Mouse (Mus musculus) MEL-GATA-1-ER (cell line): ENCODE results near the gene Sh3pxd2a.
"Not testable (repeated sequence)": the region's sequence is repeated elsewhere in the genome, so short reads cannot be mapped to it uniquely, and the experiment has no call there.

Experiments used
- DNase-seq: peaks from one replicate; pipeline ENCODE4 v3.0.0-alpha.2; 2012; ENCODE audit warnings: low read depth; ENCODE audit errors: extremely low read depth

Sh3pxd2a gene

DNA sequence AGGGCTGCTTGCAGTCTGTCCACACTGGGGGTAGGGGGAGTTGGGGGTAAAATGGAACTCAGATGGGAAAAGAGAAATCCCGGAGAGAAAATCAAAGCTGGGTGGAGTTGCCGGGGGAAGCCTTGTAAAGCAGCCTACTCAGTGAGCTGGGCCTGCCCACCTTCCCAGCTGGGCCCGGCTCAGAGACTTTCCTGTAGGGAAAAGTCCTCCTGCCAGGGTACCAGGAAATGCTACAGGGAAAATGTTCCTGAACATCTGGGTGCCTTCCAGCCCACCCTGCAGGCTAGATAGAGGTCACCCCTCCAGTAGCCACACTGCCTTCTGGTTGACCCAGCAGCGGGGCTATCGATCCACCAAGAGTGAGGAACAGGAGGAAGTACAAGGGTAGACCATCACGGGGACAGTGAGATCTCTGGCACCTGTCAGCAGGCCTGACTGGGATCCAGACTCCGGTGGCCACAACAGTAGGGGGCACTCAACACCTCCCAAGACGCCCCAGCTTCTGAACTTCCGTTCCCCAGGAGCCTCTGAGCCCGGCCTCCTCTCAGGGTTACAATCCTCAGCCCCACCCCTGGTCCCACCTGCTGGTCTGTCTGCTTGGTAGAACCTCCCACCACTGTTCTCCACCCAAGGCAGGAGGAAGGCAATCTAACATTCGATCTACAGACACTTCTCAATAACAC, 51.5 kb downstream of the Sh3pxd2a start:
- no peak for DNase-seq

GRCm38 (mm10) chr19:47410301-47410700, 53.9 kb downstream of the Sh3pxd2a start:
- no peak for DNase-seq

DNA sequence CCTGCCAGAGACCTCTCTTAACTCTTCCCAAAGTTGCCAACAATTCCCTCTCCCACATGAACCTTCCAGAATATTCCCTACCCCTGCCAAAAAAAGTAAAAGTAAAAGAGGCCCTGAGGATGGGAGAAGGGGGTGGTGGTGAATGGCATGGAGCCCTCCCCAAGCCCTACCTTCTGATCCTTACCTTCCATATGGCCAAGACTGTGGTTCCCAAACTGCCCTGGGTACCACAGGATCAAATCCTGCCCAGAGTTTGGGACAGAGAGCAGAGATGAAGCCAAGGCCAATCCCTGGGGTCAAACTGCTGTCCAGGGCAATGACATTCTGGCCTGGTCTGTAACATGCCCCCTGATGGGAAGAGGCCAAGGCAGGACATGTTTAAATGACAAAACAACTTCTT, 55.1 kb downstream of the Sh3pxd2a start:
- DNase-seq: no peak

DNA sequence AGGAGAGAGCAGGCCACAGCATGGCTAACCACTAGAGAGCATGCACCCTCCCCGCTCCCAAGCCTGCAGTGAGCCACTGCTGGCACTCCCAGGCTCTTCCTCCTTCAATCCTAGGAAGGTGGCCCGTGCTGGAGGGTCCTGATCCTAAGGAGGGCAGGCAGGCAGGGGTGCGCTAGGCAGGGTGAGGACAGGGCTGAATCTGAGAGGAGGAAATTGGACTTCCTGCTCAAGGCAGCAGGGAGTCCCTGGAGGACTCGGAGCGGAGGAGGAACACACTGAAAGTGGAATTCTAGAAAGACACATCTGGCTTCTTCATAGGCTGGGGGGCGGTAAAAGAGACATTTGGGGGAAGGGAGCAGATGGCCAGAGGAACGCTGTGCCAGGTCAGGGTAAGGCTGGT, 55.5 kb downstream of the Sh3pxd2a start:
- no peak for DNase-seq

DNA sequence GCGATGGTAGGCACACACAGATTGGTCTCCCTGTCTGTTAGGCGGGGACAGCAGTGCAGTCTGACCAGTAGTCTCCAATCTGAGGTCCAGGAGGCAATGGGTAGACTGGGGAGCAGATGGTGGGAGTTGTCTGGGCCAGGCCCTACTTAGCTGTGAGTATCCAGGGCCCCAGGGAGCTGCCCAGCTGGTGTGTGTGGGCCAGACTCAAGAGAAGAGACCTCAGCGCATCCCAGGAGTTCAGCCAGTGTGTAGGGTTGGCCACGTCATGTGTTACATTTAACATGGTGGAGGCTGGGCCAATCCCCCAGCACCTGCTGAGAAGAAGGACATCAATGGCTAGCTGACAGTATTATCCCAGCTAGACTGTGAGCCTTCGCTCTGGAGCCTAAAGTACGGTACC, 56.9 kb downstream of the Sh3pxd2a start:
- DNase-seq: no peak

DNA sequence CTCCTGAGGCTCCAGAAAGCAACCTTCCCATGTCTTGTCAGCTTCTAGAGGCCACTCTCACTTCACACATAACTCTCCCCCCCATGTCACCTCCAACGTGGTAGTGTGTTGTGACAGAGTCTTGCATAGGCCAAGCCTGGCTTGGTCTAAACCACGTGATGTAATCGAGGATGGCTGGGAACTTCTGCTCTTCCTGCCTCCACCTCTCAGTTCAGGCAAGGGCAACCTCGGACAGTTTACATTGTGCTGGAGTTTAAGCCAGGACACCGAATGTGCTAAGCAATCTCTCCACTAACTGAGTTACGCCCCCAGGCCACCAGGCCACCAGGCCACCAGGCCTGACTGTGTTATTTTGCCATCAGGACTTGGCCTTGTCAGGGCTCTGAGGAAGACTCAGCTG, 57.7 kb downstream of the Sh3pxd2a start:
- DNase-seq: no peak

- no peak for DNase-seq
These were observed 58.7 kb downstream of the Sh3pxd2a start for GRCm38 (mm10) chr19:47405548-47405947.

GRCm38 (mm10) chr19:47403391-47404379, 60.5 kb downstream of the Sh3pxd2a start:
- DNase-seq: no peak

DNA sequence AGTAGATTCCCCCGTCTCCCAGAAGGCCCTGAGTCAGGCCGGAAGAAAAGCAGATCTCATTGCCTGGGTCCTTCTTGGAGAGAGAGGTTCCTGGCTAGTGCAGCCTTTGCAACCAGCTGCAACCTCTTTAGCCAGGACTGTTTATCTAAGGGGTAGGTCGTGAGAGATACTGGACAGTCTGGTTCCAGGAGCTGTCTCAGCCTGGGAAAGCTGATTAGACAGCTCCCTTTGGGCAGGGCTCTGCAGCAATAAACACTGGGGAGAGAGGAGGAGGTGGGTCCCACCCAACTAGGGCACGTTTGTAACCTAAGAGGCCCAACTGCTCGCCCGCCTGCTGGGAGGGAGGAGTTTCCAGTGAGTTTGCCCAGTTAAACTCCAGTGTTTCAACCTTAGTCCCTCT, 61.2 kb downstream of the Sh3pxd2a start:
- no peak for DNase-seq

DNA sequence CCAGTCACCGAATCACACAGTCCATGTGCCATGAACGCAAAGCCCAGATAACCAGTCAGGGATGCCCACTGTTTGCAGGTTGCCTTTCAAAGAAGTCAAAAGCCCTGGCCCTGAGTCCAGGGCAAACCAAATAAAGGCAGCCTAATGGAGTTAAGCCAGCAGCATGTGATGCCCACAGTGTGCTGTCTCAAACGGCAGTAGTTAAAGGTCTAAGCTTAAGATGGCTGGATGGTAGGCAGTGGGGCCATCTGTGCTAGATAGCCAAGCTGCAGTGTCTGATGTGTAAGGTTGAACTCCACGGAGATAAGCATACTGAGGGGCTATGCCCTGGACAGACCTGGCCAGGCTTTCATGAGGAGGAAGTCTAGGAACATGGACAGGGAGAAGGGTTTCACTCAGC, 61.7 kb downstream of the Sh3pxd2a start:
- DNase-seq: no peak

DNA sequence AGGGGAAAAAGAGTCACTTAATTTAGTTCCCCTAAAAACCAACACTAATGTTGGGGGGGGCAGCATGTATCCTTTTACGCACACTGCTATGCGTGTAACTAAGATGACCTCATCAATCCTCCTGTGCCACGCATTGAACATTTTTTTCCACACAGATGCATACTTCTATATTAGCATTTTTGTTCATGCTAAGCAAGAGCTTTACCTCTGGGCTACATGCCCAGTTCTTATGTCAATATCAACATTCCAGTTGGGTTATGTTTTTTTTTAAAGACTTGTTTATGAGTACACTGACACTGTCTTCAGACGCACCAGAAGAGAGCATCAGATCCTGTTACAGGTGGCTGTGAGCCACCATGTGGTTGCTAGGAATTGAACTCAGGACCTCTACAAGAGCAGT, 64.5 kb downstream of the Sh3pxd2a start:
- no peak for DNase-seq

GRCm38 (mm10) chr19:47399029-47399428, 65.2 kb downstream of the Sh3pxd2a start:
- no peak for DNase-seq

GRCm38 (mm10) chr19:47397882-47398671, 66.1 kb downstream of the Sh3pxd2a start:
- no peak for DNase-seq

DNA sequence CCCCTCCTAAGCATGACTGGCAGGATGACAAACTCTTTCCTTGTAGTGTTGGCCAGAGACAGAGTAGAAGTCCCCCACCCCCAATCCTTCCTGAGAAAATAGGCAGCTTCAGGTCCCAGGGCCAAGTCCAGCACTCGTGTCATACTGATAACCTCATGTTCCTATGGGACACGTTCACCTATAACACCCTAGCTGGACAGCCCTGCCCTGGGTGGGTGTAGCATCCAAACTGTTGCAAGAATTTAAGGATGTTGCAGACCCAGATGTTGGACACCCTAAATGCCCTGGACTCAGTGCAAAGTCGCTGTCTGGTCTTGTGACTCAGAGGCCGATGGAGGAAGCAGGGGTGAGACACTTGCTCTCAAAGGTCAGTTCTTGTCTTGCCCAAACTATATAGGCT, 68.9 kb downstream of the Sh3pxd2a start:
- DNase-seq: no peak

DNA sequence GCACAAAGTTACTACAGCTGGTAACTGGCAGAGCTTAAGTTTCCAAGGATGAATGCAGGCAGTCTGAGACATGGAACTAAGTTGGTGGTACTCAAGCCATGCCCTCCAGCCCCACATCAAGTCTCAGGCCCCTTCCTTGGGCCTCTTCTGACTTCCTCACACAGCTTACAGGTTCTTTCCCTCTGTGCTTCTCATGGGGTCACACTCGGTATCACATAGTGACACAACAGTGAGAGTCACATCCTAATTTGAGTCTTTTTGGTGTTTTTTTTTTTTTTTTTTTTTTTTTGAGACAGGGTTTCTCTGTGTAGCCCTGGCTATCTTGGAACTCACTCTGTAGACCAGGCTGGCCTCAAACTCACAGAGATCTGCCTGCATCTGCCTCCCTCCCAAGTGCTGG, 69.4 kb downstream of the Sh3pxd2a start:
- not testable (repeated sequence) for DNase-seq

GRCm38 (mm10) chr19:47390878-47391277, 73.3 kb downstream of the Sh3pxd2a start:
- DNase-seq: no peak

DNA sequence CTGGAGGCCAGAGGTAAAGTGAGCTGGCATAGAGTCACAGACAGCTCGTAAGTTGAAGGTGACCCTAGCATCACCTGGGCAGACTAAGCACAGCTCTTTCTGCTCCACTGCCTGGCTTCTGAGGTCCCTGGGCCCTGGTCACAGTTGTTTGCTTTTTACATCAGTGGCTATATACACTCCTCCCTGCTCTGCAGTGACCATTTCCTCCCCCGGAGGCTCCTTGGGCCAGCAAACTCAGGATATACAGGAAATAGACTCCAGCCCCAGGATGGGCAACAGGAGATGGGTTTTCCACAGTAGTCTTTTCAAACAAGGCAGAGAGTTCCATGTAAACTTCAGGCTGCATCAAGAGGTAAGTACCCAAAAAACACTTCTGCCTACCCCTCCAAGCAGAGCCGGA, 76.3 kb downstream of the Sh3pxd2a start:
- DNase-seq: no peak

DNA sequence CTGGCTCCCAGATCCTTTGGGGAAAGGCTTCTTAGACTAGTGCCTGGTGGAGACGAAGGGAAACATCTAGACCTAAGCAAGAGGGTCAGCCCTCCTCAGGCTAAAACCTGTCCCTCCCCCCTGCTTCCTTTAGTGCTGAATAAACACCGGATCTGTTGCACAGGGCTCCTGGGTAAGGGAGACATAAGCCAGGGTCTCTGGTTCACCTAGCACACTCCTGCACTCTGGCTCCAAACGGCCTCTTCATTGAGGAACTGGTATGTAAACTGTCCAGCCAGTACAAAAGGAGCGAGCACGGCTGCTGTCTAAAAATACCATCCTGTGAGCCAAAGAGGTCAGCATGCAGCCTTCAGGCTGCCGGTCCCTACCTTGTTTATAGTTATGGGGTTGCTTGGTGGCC, 76.8 kb downstream of the Sh3pxd2a start:
- no peak for DNase-seq

DNA sequence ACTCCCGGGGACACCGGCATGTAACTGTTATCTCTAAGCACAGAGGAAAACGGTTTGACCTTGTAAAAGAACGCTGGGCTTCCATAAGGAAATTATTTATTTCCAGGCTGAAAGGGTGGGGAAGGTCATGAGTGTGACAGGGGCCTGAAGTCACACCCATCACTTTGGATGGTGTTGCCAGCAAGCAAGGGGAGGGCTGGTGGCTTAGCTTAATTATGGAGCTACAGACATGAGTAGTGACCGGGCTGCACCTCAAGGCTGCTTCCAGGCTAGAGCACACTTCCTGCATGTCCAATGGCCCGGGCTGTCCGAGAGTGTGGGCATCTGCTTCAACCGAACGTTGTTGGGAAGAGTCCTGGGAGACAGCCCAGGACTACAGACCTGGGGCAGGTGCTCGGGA, 78.2 kb downstream of the Sh3pxd2a start:
- no peak for DNase-seq

- DNase-seq: no peak
These were observed 79.6 kb downstream of the Sh3pxd2a start for GRCm38 (mm10) chr19:47384639-47385038.

DNA sequence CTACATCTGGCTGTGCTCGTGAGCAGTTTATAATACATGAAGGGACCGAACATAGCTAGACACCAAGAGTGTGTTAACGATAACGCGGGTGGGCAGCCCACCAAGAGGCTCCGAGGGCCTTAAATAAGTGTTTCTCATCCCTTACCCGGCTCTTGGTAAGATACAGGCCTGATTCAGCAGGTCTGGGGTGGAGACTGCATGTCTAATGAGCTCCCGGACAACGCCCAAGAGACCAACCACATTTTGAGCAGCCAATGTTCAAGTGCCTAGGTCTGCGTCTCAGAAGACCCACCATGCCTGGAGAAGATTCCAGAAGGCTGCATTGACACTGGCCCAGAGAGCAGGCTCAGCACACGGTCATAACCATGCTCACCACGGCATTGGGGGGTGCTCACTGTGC, 80.2 kb downstream of the Sh3pxd2a start:
- no peak for DNase-seq

- no peak for DNase-seq
These were observed 81.9 kb downstream of the Sh3pxd2a start for GRCm38 (mm10) chr19:47382268-47382667.
